Mouse (Mus musculus) liver (tissue): ENCODE data around the gene Srpk1.

Source experiments
- DNase-seq: peaks from one replicate; pipeline ENCODE4 v3.0.0-alpha.2; 2020; ENCODE audit warnings: mixed read lengths

Gene Srpk1

DNA sequence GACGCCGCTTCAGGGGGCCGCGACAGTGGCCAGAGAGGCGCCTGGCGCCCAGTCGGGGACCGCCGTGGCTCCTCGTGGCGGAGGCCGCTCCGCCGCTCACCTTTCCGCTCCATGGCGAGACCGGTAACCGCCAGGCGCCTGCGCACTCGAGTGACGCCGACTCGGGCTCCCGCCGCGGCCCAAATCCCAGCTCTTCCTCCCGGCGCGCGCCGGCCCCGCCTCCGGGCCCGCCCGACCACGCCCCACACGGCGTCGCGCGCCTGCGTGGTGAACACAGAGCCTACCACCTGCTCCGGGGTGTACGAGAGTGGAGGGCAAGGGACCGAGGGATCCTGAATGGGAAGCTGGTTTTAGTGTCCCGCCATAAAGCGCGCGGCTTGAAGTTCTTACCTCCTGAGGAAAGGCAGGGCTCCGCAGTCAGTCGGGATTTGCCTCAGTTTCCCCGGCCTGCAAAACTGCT is at the start of gene Srpk1:
TSS of gene Srpk1 (minus strand) at position 410 of the 460 bp plus-strand sequence.
- peak; percentile 93 for DNase-seq

DNA sequence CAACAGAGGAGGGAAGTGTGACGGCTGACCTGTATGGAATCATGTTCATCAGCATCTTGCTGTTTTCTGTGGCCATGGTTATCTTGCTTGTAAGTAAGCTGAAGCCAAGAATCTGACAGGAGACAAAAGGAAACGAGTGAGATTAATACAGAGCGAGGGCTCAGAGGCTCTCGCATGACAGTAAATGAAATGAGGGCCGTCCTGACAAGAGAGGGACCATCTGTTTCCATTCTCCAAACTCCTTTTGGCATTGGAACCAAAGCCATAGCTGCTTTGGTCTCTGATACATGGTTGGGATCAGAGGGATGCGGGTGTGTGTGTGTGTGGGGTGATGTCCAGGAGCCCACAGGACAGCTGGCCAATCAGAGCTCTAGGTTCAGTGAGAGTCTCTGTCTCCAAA is 37.1 kb upstream of the Srpk1 start:
- no peak for DNase-seq

DNA sequence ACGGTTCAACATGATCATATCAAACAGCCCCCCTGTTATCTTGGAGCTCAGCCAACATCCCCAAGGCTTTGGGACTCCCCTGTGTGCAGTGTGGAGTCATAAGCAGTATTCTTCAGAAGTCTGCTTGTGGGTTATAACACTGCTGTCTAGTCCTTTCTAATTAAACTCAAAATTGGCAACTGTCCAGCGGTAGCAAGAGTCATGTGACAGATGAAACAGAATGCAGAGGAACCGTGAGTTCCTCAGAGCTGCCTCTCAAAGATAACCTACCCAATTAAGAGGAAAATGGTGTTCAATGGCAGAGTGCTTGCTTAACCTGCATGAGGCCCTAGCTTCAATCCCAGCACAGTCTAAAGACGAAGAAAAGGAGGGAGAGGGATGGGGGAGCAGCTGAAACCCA is 35.4 kb upstream of the Srpk1 start:
- DNase-seq, result no peak

DNA sequence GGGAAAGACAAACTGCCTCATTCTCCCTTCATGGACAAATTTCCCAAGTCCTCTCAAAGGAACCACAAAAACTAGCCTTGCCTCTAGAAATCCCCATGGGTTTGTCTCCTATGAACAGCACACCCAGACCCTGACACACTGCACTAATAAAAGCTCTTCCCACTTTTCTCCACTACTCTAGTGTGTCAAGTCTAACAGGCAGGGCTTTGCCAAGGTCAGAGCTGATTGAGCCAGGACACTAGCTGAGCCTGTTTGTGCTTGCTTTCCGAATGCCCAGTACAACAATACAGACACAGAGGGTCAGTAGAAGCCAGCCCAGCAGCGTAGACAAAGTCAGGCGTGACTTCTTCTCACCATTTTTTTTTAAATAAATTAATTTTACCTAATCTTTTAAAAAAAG is 27.8 kb upstream of the Srpk1 start:
- DNase-seq, result no peak

DNA sequence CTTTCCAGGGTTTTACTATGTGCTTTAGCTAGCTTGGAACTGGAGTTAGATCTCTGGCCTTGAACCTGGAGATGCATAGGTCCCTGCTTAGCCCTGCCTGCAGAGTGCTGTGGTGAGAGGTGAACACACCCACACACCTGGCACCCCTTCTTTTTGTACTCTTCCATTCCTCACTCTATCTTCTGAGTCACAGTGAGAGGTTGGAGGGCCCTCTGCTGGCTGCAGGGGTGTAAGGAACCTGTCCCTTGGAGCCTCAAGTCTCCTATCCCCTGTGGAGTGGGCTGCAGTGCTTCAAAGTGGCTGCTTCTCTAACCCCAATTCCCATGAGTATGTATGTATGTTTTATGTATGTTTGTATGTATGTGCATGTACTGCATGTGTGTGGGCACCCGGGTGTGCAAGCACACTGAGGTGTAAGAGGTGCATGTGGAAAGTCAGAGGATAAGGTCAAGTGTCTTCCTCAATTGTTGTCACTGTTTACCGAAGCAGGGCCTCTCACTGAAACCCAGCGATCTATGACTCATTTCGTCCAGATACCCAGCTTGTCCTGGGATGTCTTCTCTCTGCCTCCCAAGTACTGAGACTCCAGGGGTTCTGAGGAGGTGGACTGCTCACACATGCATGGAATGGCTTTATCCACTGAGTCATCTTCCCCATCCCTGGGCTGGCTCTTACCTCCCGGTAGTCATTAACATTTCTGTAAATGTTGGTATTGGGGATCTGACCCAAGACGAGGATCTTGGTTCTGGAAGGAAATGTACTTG is 26.3 kb upstream of the Srpk1 start:
- DNase-seq, result peak; percentile 31

DNA sequence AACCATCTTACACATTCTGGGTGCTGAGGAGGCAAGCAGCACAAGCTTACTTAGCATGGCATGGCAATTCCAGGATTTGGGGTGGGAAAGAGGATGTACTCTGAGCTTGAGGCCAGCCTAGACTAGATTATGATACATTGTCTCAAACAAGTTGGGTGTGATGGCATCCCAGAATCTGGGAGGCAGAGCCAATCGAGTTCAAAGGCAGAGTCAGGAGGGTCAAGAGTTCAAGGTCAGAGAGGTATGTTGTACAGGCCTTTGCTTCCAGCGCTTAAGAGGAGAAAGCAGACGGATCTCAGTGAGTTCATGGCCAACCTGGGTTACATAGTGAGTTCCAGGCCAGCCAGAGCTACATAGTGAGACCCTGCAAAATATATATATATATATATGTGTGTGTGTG is 23.7 kb upstream of the Srpk1 start:
- no peak for DNase-seq

DNA sequence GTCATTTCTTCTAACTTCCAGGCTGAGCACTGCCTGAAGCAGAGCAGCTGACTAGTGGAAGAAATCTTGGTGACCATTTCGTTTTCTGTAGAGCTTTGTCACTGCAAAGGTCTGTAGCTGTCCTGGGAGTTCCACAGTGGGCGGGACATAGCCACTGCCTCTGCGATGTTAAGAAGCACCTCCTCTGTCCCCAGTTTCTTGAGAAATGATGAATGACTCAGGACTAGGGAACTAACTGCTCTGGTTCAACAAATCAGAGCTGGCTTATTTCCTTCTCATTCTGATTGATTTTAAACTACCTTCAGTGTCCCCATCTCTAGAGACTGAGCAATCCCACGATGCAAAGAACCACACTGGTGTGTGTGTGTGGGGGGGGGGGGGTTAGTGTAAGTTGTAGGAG is 21.6 kb upstream of the Srpk1 start:
- DNase-seq, result no peak

DNA sequence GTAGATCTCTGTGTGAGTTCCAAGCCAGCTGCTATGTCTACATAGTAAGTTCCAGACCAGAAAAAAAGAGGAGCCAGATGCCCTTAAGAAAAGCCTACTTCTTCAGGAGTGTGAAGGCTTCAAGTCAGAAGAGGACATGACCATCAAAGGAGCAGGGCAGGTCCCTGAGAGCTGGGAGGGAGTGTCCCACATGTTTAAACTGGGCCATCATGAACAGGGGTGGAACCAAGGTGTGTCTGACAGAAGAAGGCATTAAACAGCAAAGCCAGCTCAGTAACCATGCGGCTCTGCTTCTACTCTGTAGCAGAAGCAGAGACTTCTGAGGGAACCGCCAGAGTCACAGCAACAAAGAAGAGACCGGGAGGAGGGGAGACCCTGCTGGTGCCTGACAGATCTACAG is 21.2 kb upstream of the Srpk1 start:
- no peak for DNase-seq

DNA sequence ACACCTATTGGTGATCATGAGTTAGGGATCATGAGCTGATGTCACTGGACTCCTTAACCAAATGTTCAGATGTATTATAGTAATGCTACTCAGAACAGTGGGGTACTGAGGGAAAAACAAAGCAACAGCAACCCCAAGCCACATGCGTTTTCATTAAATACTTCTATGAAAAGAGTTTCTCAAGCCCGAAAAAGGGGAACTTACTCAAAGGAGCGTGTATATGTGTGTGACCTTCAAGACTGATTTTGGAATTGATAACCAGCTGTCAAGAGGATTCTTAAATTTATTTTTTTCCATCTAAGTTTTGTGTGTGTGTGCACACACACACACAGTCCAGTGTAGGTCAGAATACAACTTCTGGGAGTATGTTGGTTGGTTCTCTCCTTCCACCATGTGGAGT is 17.6 kb upstream of the Srpk1 start:
- DNase-seq, result no peak

DNA sequence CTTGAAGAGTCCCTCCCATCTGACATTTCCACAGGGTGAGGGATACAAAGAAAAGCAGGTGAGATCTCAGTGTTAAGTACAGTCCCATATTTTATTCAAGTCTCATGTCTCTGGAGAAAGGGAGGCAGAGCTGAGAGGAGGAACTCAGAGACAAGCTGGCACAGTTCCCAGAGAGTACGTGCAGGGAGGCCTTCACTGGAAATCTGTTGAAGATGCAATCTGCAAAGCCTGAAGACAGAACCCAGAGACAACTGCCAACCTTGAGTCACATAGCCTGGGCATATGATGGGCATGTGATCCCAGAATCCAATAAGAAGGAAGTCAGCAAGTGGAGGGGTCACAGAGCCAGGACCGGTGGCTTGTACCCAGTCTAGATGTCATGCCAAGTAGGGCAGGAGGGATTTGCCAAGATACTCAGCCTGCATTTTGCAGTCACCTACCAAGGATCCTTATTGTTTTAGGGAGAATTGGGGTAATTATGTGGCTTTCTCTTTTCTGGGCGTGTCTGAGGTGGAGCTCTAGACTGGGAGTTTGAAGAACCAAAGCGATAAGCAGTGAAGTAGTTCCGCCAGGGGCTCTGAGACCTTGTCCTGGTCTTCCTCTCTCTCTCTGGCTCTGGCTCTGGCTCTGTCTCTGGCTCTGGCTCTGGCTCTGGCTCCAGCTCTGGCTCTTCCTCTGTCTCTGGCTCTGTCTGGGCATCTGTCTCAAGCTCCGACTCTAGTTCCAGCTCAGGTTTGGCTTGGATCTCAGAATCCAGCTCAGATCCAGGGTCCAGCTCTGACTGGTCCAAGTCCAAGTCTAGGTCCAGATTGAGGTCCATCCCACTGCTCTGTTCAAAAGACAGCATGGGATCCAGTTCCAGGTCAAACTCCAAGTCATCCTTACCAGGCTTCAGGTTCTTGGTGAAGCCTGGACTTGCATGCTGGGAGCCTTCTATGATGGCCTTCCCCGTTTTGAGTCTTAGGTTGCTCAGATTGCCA is 15.5 kb upstream of the Srpk1 start:
- no peak for DNase-seq

DNA sequence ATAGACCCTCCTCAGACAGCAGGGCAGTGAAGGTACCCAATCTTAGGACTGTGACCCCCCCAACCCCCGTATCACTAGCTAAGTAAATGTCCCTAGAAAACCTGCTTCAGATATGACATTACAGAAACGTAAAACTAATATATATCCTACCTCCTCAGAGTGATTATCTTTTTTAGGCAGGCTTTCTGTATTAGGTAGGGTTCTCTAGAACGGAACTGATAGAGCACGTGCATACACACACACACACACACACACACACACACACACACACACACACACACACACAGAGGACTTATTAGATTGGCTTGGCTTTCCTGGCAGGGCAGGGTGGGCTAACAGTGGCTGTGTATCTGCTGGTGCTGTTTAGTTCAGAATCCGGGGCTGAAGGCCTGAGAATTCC is 13.3 kb upstream of the Srpk1 start:
- no peak for DNase-seq

DNA sequence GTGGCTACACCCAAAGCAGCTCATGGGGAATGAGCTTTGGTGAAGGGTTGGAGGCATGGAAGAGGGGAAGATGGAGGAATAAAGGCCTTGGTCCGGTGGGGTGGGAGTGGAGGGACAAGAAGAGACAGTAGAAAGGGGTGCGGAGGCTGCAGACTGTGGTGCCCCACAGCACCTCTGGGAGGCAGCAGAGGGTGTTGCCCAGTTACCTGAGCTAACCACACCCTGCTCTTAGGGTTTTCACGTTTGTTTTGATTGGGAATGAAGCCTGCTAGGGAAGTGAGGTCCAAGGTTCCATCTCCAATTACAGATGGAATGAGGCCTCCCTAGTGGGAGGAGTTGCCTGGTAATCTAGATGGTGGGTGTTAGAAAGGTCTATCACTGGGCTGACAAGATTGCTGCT is 6.6 kb upstream of the Srpk1 start:
- no peak for DNase-seq

DNA sequence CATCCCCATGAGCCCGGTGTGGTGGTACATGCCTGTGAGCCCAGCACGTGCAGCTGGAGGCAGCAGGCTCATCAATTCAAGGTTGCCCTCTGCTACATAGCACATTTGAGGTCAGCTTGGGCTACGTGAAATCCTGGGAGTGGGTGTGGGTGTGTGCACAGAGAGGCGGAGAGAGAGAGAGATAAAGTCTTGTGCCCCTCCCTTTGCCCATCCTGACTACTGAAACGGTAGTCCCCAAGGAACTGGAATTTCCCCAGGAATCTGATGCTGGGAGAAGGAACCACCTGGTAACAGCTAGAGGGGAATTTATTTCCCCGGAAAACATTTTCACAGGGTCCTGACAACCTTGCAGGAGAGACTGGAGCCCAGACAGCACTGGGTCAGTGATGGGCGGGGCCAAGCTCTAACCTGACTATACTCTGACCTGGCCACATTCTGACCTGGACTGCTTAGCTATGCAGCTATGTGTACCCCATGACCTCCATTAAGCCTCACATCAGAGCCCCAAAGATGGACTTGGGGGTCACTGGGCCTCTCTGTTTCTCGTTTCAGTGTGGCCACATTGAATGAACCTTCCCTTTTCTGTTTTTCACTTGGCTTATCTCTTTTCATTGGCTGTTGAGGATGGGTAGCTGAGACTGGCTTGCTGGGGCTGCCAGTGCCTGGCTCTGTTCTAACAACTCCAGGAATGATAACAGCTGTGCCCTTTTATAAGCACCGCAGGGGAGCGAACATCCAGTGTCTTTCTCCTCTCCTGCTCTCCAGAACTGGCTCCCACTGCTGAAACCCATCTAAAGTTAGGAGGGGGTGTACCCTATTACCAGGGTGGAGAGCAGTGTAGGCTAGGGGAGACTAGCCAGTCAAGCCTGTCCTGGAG is 6.0 kb upstream of the Srpk1 start:
- DNase-seq, result no peak

DNA sequence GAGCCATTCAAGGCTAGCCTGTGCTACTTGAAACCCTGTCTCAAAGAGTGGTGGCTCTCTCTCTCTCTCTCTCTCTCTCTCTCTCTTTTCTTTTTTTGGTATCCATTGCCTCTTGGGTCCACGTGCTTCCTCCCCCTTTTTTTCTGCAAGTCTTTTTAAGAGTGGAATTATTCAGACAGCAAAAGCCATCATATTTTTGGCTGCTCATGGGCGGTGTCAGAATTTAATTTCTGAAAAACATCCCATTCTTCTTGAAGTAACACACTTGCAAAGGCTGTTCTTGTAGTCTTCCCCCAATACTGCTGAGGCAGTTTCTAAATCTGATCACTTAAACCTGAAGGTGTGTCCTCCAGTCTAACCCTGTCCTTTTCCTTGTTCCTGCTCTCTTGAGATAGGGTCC is 4.4 kb upstream of the Srpk1 start:
- no peak for DNase-seq

DNA sequence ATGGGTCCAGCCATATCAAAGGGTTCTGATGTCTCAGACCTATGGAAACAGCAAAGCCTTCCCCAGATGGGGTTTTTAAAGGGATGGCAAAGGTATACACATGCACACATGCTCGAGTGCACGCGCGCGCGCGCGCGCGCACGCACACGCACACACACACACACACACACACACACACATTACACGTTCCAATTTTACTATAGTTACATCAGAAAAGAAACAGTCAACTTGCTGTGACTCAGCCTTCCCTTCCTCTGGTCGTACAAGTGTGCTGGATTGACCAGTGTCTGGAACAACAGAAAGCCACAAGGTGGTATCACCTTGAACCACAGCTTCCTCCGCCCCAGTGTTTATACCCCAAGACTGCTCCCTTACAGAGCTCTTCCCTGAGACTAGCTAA is 2.8 kb upstream of the Srpk1 start:
- no peak for DNase-seq

DNA sequence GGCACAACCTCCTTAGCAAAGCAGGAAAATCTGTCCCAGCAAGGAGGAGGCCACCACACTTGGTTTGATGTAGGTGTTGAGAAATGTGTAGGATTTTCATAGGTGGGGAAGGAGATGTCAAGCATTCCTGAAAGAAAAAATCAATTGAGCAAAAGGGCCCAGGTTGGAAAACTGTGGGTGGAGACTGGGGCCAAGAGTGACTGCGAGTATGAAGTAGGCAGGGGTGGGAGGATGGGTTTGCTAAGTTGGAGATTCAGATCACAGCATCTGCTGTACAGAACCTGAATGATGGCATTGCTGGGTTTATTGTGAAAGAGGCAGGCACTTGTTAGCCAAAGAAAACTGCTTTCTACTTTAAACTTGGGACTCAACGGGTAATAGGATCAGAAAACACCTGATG is 2.3 kb upstream of the Srpk1 start:
- no peak for DNase-seq

DNA sequence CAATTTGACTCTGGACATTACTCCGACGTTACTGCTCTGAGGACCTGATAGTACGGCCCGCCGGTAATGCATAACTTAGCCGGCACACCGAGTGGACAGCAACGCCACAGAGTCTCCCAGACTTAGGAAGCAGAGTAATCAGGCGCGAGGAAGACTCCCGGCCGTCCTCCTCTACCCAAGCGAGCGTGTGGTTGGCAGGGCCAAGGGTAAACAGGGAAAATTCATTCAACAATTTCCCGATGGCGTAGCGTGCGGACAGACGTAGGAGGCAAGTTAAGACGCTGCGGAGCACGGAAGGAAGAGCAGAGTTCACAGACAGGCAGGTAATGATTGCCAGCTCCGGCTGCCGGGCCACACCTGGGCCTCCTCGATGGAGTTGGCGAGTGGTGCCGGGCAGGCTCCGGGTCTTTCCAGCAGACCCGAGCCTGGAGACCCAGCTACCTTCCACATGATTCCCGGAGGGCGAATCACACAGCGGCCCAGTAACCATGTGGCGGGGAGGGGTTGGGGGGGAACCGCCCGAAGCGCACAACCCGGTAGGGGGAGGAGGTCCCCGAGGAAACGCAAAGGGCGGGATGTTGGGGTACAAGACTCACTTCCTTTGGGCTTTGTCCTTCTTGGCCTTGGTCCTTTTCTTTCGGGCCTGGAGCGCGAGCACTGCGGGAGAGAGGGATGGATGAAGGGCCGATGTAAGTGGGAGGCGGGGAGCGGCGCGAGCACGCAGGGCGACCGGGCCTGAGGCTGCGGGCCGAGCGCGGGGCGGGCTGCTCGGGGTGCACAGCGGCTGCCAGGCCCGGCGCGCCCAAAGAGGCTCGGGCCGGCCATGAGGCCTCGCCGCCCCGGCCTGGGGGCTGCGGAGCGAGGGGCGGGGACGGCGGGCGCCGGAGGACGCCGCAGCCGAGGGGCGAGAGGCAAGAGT is 869 bp downstream of the Srpk1 start:
- peak; percentile 73 for DNase-seq

DNA sequence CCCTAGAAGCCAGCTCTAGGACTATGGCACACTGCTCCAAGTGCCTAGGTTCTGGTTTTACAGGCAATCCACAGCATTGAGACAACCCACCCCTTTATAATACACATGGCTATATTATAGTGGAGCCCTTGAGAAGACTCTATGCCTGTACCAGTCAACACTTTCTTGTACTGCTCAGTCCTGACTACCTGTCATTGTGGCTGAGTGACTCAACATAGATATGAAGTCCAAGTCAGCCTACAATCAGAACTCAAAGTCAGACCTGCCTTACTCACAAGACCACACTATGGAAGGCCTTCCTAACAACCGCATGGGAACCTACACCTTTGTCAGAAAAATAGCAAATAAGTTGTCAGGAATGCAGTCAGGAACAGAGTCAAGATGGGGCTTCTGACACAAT is 3.7 kb downstream of the Srpk1 start:
- no peak for DNase-seq

DNA sequence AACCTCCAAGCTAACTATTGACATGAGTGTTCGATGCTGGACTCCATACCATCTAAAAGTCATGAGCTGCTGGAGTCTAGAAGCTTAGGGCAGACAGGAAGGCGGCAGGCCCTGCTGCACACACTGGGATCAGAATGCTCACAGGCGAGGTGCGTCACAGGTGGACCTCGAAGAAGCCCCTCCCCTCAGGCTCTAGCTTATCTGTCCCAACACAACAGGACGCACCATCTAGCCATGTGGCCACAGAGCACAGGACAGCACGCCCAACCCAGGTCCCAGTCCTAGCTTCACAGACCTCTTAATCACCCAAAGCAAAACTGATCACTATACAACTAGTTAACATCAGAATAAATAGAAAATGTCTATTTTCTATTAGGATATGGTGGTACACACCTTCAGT is 4.4 kb downstream of the Srpk1 start:
- DNase-seq, result peak; percentile 56

DNA sequence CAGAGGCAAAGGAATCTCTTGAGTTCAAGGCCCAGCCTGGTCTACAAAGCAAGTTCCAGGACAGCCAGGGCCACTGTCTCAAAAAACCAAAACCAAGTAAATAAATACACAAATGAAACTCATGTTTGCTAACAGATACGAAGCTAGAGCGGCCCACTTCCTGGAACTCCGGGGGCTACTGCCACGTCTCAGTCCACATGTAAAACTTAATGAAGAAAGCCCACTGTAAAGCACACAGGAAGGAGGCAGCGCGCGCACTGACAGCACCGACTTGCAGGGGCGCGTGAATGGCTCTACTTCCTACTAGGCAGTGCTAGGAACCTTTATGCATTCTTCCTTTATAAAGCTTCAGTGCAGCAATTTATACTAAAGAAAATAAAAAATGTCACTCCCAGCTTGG is 4.9 kb downstream of the Srpk1 start:
- no peak for DNase-seq

DNA sequence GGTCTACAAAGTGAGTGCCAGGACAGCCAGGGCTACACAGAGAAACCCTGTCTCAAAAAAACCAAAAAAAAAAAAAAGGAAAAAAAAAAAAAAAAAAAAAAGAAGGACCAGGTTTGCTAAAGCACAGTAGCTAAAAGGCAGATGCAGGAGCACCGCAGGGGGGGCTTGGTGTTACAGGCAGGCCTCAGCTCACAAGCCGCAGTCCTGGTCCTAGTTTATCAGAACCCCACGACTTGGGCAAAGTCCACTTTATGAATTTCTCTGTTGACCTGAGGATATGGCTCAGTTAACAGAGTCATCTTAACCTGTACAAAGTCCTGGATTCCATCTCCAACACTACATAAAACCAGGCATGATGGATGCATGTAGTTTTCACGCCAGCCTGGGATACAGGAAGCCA is 7.2 kb downstream of the Srpk1 start:
- DNase-seq, result no peak

DNA sequence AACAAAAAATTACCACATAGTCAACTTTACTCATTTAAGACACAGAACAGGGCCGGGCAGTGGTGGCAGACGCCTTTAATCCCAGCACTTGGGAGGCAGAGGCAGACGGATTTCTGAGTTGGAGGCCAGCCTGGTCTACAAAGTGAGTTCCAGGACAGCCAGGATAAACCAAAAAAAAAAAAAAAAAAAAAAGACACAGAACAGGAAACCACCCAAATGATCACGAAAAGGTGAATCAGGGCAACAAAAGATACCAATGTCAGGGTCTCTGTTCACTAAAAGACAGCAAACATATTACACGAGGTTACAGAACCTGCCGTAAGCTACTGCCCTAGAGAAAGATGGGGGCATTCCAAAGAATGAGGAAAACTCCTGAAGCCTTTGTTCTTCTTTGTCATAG is 9.4 kb downstream of the Srpk1 start:
- DNase-seq, result no peak
